Mouse (Mus musculus) MEL (cell line): ENCODE measurements around the gene Slc12a4. TPM values are rescaled to one million over a fixed set of nuclear protein-coding genes. Genes with fewer than 3 reads are reported as not detected.

Experiments
- DNase-seq: peaks from one replicate; pipeline ENCODE4 v3.0.0; 2011; ENCODE audit warnings: low read depth, low spot score
- H3K27ac ChIP-seq: 2 replicates; pipeline ENCODE4 v1.5.1; 2012; ENCODE audit warnings: low read depth, mild to moderate bottlenecking, control low read depth, low read length, moderate library complexity; ENCODE audit not compliant: control insufficient read depth
- H3K27me3 ChIP-seq, 2 experiments: fragments of 150-350 bp in 1 of 2; sonication (generic) in 1 of 2; 2 replicates each; pipeline ENCODE4 v1.6.1; 2012; ENCODE audit warnings: low read length in 2 of 2, mild to moderate bottlenecking in 2 of 2, improper control_type of control experiment in 1 of 2, moderate library complexity in 1 of 2; ENCODE audit not compliant: insufficient read depth in 2 of 2, control insufficient read depth in 1 of 2
- H3K36me3 ChIP-seq, 2 experiments: 2 replicates each; pipeline ENCODE4 v1.6.1; 2012 to 2014; ENCODE audit warnings: low read length in 2 of 2, improper control_type of control experiment in 1 of 2, inconsistent platforms in 1 of 2, mild to moderate bottlenecking in 1 of 2; ENCODE audit not compliant: insufficient read depth in 2 of 2, control insufficient read depth in 1 of 2
- H3K4me1 ChIP-seq, 2 experiments: fragments of 150-350 bp in 1 of 2; sonication (generic) in 1 of 2; 2 replicates each; pipeline ENCODE4 v1.6.1; 2012; ENCODE audit warnings: low read length in 2 of 2, improper control_type of control experiment in 1 of 2, mild to moderate bottlenecking in 1 of 2; ENCODE audit not compliant: insufficient read depth in 2 of 2, control insufficient read depth in 1 of 2
- H3K4me3 ChIP-seq, 2 experiments: fragments of 150-350 bp in 1 of 2; sonication (generic) in 1 of 2; 2 replicates each; pipeline ENCODE4 v1.5.1; 2012; ENCODE audit warnings: low read depth in 2 of 2, low read length in 2 of 2, mild to moderate bottlenecking in 2 of 2, moderate library complexity in 2 of 2, control low read depth in 1 of 2, improper control_type of control experiment in 1 of 2; ENCODE audit not compliant: control insufficient read depth in 1 of 2, insufficient read depth in 1 of 2
- H3K79me2 ChIP-seq: 2 replicates; pipeline ENCODE4 v1.6.1; 2012; ENCODE audit warnings: mild to moderate bottlenecking, low read length, moderate library complexity; ENCODE audit not compliant: control insufficient read depth, poor library complexity, insufficient read depth
- H3K9ac ChIP-seq: 2 replicates; pipeline ENCODE4 v1.6.1; 2012; ENCODE audit warnings: low read depth, mild to moderate bottlenecking, control low read depth, low read length, moderate library complexity; ENCODE audit not compliant: control insufficient read depth, poor library complexity, severe bottlenecking
- H3K9me3 ChIP-seq: fragments of 150-350 bp; sonication (generic); replicated peaks from 2 replicates; pipeline ENCODE4 v1.6.1; 2012; ENCODE audit warnings: mild to moderate bottlenecking, low read length, improper control_type of control experiment, moderate library complexity; ENCODE audit not compliant: insufficient read depth
- BHLHE40 ChIP-seq: IDR thresholded peaks from 2 replicates; pipeline ENCODE4 v1.6.1; 2012; ENCODE audit warnings: low read depth, mild to moderate bottlenecking, inconsistent platforms, low read length, improper control_type of control experiment, borderline replicate concordance
- CHD1 ChIP-seq: IDR thresholded peaks from 2 replicates; pipeline ENCODE4 v1.6.1; 2012; ENCODE audit warnings: low read depth, mild to moderate bottlenecking, inconsistent platforms, low read length, improper control_type of control experiment
- CTCF ChIP-seq, 3 experiments: IDR thresholded peaks in 2 of 3; conservative IDR thresholded peaks in 1 of 3; 2 replicates each; pipeline ENCODE4 v1.5.1; 2011 to 2012; ENCODE audit warnings: low read length in 3 of 3, low read depth in 2 of 3, mild to moderate bottlenecking in 2 of 3, improper control_type of control experiment in 1 of 3, inconsistent platforms in 1 of 3, mixed read lengths in 1 of 3, moderate library complexity in 1 of 3; ENCODE audit not compliant: control insufficient read depth in 1 of 3, insufficient read depth in 1 of 3, poor library complexity in 1 of 3, severe bottlenecking in 1 of 3
- E2F4 ChIP-seq: IDR thresholded peaks from 2 replicates; pipeline ENCODE4 v1.6.1; 2011; ENCODE audit warnings: low read depth, low read length, improper control_type of control experiment, borderline replicate concordance
- EP300 ChIP-seq, 2 experiments: IDR thresholded peaks; 2 replicates each; pipeline ENCODE4 v1.6.1; 2011; ENCODE audit warnings: improper control_type of control experiment in 2 of 2, low read length in 2 of 2, low read depth in 1 of 2, mild to moderate bottlenecking in 1 of 2
- ETS1 ChIP-seq: IDR thresholded peaks from 2 replicates; pipeline ENCODE4 v1.6.1; 2012; ENCODE audit warnings: low read depth, mild to moderate bottlenecking, inconsistent platforms, low read length, improper control_type of control experiment, moderate library complexity
- GATA1 ChIP-seq: IDR thresholded peaks from 2 replicates; pipeline ENCODE4 v1.6.1; 2011; ENCODE audit warnings: low read depth, low read length, improper control_type of control experiment
- JUND ChIP-seq: IDR thresholded peaks from 2 replicates; pipeline ENCODE4 v1.6.1; 2011; ENCODE audit warnings: low read depth, mild to moderate bottlenecking, improper control_type of control experiment, low read length
- KAT2A ChIP-seq: conservative IDR thresholded peaks from 2 replicates; pipeline ENCODE4 v1.6.1; 2012; ENCODE audit warnings: low read depth, low read length, improper control_type of control experiment, inconsistent platforms
- MAFK ChIP-seq: IDR thresholded peaks from 2 replicates; pipeline ENCODE4 v1.6.1; 2011; ENCODE audit warnings: low read depth, mild to moderate bottlenecking, low read length, improper control_type of control experiment, borderline replicate concordance
- MAX ChIP-seq: IDR thresholded peaks from 2 replicates; pipeline ENCODE4 v1.6.1; 2011; ENCODE audit warnings: low read length, improper control_type of control experiment
- MAZ ChIP-seq: IDR thresholded peaks from 2 replicates; pipeline ENCODE4 v1.6.1; 2012; ENCODE audit warnings: low read depth, mild to moderate bottlenecking, inconsistent platforms, low read length, improper control_type of control experiment
- MEF2A ChIP-seq: IDR thresholded peaks from 2 replicates; pipeline ENCODE4 v1.6.1; 2014; ENCODE audit warnings: low read depth, mild to moderate bottlenecking, inconsistent platforms, low read length, improper control_type of control experiment; ENCODE audit not compliant: poor library complexity, insufficient replicate concordance, severe bottlenecking; ENCODE audit errors: extremely low read depth
- MXI1 ChIP-seq: IDR thresholded peaks from 2 replicates; pipeline ENCODE4 v1.6.1; 2011; ENCODE audit warnings: mild to moderate bottlenecking, low read depth, low read length, improper control_type of control experiment
- MYB ChIP-seq: IDR thresholded peaks from 2 replicates; pipeline ENCODE4 v1.6.1; 2011; ENCODE audit warnings: mild to moderate bottlenecking, low read depth, low read length, improper control_type of control experiment
- MYC ChIP-seq: IDR thresholded peaks from 2 replicates; pipeline ENCODE4 v1.6.1; 2011; ENCODE audit warnings: low read depth, mild to moderate bottlenecking, low read length, improper control_type of control experiment, moderate library complexity
- NELFE ChIP-seq: IDR thresholded peaks from 2 replicates; pipeline ENCODE4 v1.6.1; 2011; ENCODE audit warnings: low read depth, low read length, improper control_type of control experiment
- NRF1 ChIP-seq: IDR thresholded peaks from 2 replicates; pipeline ENCODE4 v1.6.1; 2014; ENCODE audit warnings: low read depth, mild to moderate bottlenecking, inconsistent platforms, low read length, improper control_type of control experiment, moderate library complexity; ENCODE audit not compliant: poor library complexity, insufficient read depth, severe bottlenecking
- POLR2AphosphoS2 ChIP-seq: IDR thresholded peaks from 2 replicates; pipeline ENCODE4 v1.6.1; 2011; ENCODE audit warnings: low read length, improper control_type of control experiment
- POLR2AphosphoS5 ChIP-seq: IDR thresholded peaks from 2 replicates; pipeline ENCODE4 v1.6.1; 2012; ENCODE audit warnings: low read depth, borderline replicate concordance, mild to moderate bottlenecking, inconsistent platforms, low read length, moderate library complexity, mixed read lengths
- RAD21 ChIP-seq: IDR thresholded peaks from 2 replicates; pipeline ENCODE4 v1.6.1; 2011; ENCODE audit warnings: mild to moderate bottlenecking, low read depth, low read length, improper control_type of control experiment
- RCOR1 ChIP-seq: IDR thresholded peaks from 2 replicates; pipeline ENCODE4 v1.6.1; 2012; ENCODE audit warnings: low read depth, mild to moderate bottlenecking, inconsistent platforms, low read length, improper control_type of control experiment
- SMC3 ChIP-seq: IDR thresholded peaks from 2 replicates; pipeline ENCODE4 v1.6.1; 2011; ENCODE audit warnings: low read depth, low read length, improper control_type of control experiment
- TAL1 ChIP-seq: IDR thresholded peaks from 2 replicates; pipeline ENCODE4 v1.6.1; 2012; ENCODE audit warnings: mild to moderate bottlenecking, inconsistent platforms, low read length, moderate library complexity, mixed read lengths
- TBP ChIP-seq: IDR thresholded peaks from 2 replicates; pipeline ENCODE4 v1.8.0; 2011; ENCODE audit warnings: low read depth, low read length, improper control_type of control experiment
- UBTF ChIP-seq: IDR thresholded peaks from 2 replicates; pipeline ENCODE4 v1.6.1; 2012; ENCODE audit warnings: low read depth, mild to moderate bottlenecking, inconsistent platforms, low read length, improper control_type of control experiment, moderate library complexity, borderline replicate concordance; ENCODE audit not compliant: insufficient read depth
- USF1 ChIP-seq: IDR thresholded peaks from 2 replicates; pipeline ENCODE4 v1.6.1; 2014; ENCODE audit warnings: low read depth, mild to moderate bottlenecking, inconsistent platforms, low read length, improper control_type of control experiment, moderate library complexity
- USF2 ChIP-seq, 2 experiments: IDR thresholded peaks; 2 replicates each; pipeline ENCODE4 v1.6.1; 2011 to 2012; ENCODE audit warnings: improper control_type of control experiment in 2 of 2, low read length in 2 of 2, borderline replicate concordance in 1 of 2, inconsistent platforms in 1 of 2, low read depth in 1 of 2, mild to moderate bottlenecking in 1 of 2; ENCODE audit not compliant: insufficient read depth in 1 of 2
- ZC3H11A ChIP-seq: IDR thresholded peaks from 2 replicates; pipeline ENCODE4 v1.6.1; 2012; ENCODE audit warnings: low read depth, mild to moderate bottlenecking, inconsistent platforms, low read length, improper control_type of control experiment
- ZKSCAN1 ChIP-seq: IDR thresholded peaks from 2 replicates; pipeline ENCODE4 v1.6.1; 2012; ENCODE audit warnings: low read depth, mild to moderate bottlenecking, inconsistent platforms, low read length, improper control_type of control experiment, moderate library complexity
- ZNF384 ChIP-seq: IDR thresholded peaks from 2 replicates; pipeline ENCODE4 v1.6.1; 2012; ENCODE audit warnings: low read depth, mild to moderate bottlenecking, inconsistent platforms, low read length, improper control_type of control experiment
- polyA plus RNA-seq, 2 experiments: library from polyadenylated mRNA; stranded (reverse) in 1 of 2; unstranded in 1 of 2; fragments of >175 nt in 1 of 2; fragments of >200 nt in 1 of 2; gene quantifications; 2 replicates each; pipeline versions ENCODE4 v1.2.1 to v1.2.4; 2012; ENCODE audit warnings: low replicate concordance in 2 of 2, low read depth in 1 of 2; ENCODE audit not compliant: insufficient read length in 2 of 2, insufficient read depth in 1 of 2, missing spikeins in 1 of 2
- total RNA-seq: library from RNA; depleted of rRNA; stranded (reverse); fragments of 300-350 nt; gene quantifications from 2 replicates; pipeline ENCODE4 v1.2.3, GENCODE M21; 2012

The Slc12a4 gene
- total and polyA plus RNA-seq, 3 experiments = 25.6 to 32.3 TPM; not detected in 1

- no peaks in the 10 kb centered on the region for H3K9me3 ChIP-seq
- H3K4me3 ChIP-seq = no peak overlapping the region; a peak in 1 of 4 replicates
- H3K27ac ChIP-seq = no peak overlapping the region
- no peaks in the 10 kb centered on the region for H3K36me3 ChIP-seq
- no peak for TF ChIP-seq RAD21
- TF ChIP-seq POLR2AphosphoS5 = no peak
- TF ChIP-seq JUND = no peak
- H3K27me3 ChIP-seq = no peaks in the 10 kb centered on the region
- no peaks in the 10 kb centered on the region for H3K79me2 ChIP-seq
- H3K9ac ChIP-seq = no peak overlapping the region
- H3K4me1 ChIP-seq = peaks cover 0 to 4% of the 10 kb centered on the region in 2 experiments; a peak in 2 of 4 replicates
- no peak for DNase-seq
Observed at GRCm38 (mm10) chr8:105991546-105991945, 25.6 kb upstream of the Slc12a4 start.

DNA sequence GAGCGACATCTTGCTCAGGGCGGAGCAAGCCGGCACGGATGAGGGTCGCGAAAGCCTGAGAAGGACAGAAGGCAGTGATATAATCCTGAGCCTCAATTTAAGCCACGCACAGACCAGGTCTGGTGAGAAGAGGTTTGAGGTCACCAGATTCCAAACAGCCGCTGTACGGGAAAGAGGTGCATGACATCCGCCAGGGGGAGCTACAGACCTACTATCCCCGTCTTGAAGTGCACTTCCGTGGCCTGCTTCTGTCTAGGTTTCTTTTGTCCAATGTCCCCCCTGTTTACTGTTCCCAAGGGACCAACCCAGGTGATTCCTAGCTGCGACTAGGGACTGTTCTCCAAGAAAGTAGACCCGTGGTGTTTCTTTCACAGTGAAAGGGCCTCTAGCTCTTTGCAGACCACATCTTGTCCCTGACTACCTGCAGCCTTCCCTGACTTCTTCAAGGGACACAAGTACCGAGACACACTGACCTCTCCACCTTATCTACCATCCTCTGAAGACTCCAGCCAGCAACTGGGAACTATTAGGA is 25.0 kb upstream of the Slc12a4 start, which contains the start of gene Dus2:
Gene Dus2 (plus strand): TSS at position 482 of the 532 bp plus-strand sequence.
- peak within 1 kb of the TSS; percentile 45 for H3K9ac ChIP-seq
- DNase-seq = peak; percentile 92
- no peak within 1 kb of the TSS for H3K27ac ChIP-seq
- H3K4me1 ChIP-seq = no peaks in the 10 kb centered on the region; a peak in 1 of 4 replicates
- no peaks in the 10 kb centered on the region for H3K36me3 ChIP-seq
- H3K4me3 ChIP-seq = peak within 1 kb of the TSS; percentile 4 to 20; a peak in 2 of 4 replicates
- H3K9me3 ChIP-seq = no peaks in the 10 kb centered on the region
- no peaks in the 10 kb centered on the region for H3K27me3 ChIP-seq
- H3K79me2 ChIP-seq = no peaks in the 10 kb centered on the region
- no peak for TF ChIP-seq MYB
- peak; percentile 95 for TF ChIP-seq ZC3H11A
- no peak for TF ChIP-seq BHLHE40
- TF ChIP-seq KAT2A = no peak
- TF ChIP-seq MAFK = no peak
- TF ChIP-seq ZKSCAN1 = no peak
- TF ChIP-seq UBTF = no peak
- no peak for TF ChIP-seq MAZ
- no peak for TF ChIP-seq USF1
- TF ChIP-seq ETS1 = no peak
- no peak for TF ChIP-seq MAX
- no peak for TF ChIP-seq POLR2AphosphoS2
- TF ChIP-seq RAD21 = peak; percentile 96
- TF ChIP-seq CHD1 = no peak
- TF ChIP-seq MXI1 = 0 out of 2 replicates have a peak, but pooled peaks have one; percentile 11
- TF ChIP-seq GATA1 = no peak
- TF ChIP-seq MYC = no peak
- TF ChIP-seq CTCF (IDR thresholded peaks at IDR 0.05 in 2 of 3, conservative IDR thresholded peaks at IDR 0.05 in 1 of 3; ENCODE audit: control insufficient read depth in 1 of 3, insufficient read depth in 1 of 3, low read depth in 2 of 3, low read length in 3 of 3, poor library complexity in 1 of 3, severe bottlenecking in 1 of 3) = peak; percentile 94 to 96 (median 95)
- TF ChIP-seq SMC3 = peak; percentile 97
- no peak for TF ChIP-seq USF2 (IDR thresholded peaks at IDR 0.05; ENCODE audit: borderline replicate concordance in 1 of 2, insufficient read depth in 1 of 2, low read depth in 1 of 2, low read length in 2 of 2)
- no peak for TF ChIP-seq RCOR1
- peak; percentile 11; the same call in 1 of the 2 replicates for TF ChIP-seq NELFE
- no peak for TF ChIP-seq E2F4
- TF ChIP-seq ZNF384 = peak; percentile 34; the same call in 1 of the 2 replicates
- no peak for TF ChIP-seq NRF1
- TF ChIP-seq TAL1 = no peak
- no peak for TF ChIP-seq TBP
- no peak for TF ChIP-seq EP300 (IDR thresholded peaks at IDR 0.05; ENCODE audit: low read depth in 1 of 2, low read length in 2 of 2)
- TF ChIP-seq MEF2A = no peak
- TF ChIP-seq POLR2AphosphoS5 = no peak
